Mouse (Mus musculus): Measurements from ENCODE around the gene Dach1. TPM values are rescaled to one million over a fixed set of nuclear protein-coding genes. Genes with fewer than 3 reads are reported as not detected.

Gene Dach1
- polyA plus RNA-seq, 1 experiment from 2014 or later = 13.3 TPM

DNA sequence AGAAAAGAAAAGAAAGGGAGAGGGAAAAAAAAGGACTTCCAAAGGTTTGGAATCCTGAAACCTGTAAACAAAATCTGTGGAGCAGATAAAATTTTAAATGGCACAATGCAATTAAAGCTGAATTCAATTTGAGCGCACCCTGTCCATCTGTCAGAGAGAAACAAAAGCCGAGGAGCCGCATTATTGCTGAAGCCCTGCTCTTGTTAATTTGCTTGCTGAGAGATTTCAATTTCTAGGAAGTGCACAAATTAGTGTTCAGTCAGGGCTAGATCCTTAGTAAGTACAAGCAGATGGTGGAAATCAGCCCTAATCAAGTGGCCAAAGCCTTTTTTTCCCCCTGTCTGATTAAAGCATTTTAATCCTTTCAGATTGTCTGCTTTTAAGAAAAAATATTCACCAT lies 60.8 kb downstream of the Dach1 start:
- WGBS = 63% methylated on average over 3 of the region's 3 CpGs
- Histone ChIP-seq H3K27ac (ENCODE audit: low read depth) (no peak overlapping the region), H3K36me3 (ENCODE audit: insufficient read depth) (no peaks in the 10 kb centered on the region), H3K4me3 (ENCODE audit: low read depth, low read length) (no peak overlapping the region), H3K4me2 (no peak overlapping the region), H3K9me3 (ENCODE audit: low read depth, low read length) (no peaks in the 10 kb centered on the region), H3K4me1 (ENCODE audit: insufficient read depth) (no peaks in the 10 kb centered on the region), H3K27me3 (ENCODE audit: insufficient read depth, low read length) (no peaks in the 10 kb centered on the region), H3K9ac (no peak overlapping the region)
- ATAC-seq (ENCODE audit: insufficient read depth) = no peak
- TF ChIP-seq CTCF (IDR thresholded peaks at IDR 0.05; ENCODE audit: low read depth) = no peak
- no peak for DNase-seq

DNA sequence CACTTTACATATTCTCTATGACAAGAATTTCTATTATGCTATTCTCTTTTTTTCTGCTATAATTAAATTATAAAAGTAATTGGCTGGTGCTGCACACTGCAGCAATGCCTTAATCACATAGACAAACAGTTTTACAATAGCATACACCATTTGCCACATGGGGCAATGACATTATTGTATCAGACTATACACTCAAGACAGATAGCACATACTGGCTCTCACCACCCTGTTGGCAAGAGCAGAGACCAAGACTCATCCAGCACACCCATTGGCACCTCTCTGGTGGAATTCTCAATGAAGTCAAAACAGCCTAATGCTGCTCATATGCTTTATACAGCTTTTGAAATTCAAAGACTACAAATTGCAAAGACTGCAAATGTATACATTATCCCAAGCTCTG lies 63.4 kb downstream of the Dach1 start:
- H3K27ac ChIP-seq (ENCODE audit: low read depth) = no peak overlapping the region
- no peaks in the 10 kb centered on the region for H3K27me3 ChIP-seq (ENCODE audit: insufficient read depth, low read length)
- H3K9me3 ChIP-seq (ENCODE audit: low read depth, low read length) = no peaks in the 10 kb centered on the region
- H3K4me3 ChIP-seq (ENCODE audit: low read depth, low read length) = no peak overlapping the region
- H3K9ac ChIP-seq = no peak overlapping the region
- no peak overlapping the region for H3K4me2 ChIP-seq
- no peaks in the 10 kb centered on the region for H3K4me1 ChIP-seq (ENCODE audit: insufficient read depth)
- H3K36me3 ChIP-seq (ENCODE audit: insufficient read depth) = no peaks in the 10 kb centered on the region
- DNase-seq (no peak), ATAC-seq (ENCODE audit: insufficient read depth) (no peak)
- TF ChIP-seq CTCF (IDR thresholded peaks at IDR 0.05; ENCODE audit: low read depth) = no peak

DNA sequence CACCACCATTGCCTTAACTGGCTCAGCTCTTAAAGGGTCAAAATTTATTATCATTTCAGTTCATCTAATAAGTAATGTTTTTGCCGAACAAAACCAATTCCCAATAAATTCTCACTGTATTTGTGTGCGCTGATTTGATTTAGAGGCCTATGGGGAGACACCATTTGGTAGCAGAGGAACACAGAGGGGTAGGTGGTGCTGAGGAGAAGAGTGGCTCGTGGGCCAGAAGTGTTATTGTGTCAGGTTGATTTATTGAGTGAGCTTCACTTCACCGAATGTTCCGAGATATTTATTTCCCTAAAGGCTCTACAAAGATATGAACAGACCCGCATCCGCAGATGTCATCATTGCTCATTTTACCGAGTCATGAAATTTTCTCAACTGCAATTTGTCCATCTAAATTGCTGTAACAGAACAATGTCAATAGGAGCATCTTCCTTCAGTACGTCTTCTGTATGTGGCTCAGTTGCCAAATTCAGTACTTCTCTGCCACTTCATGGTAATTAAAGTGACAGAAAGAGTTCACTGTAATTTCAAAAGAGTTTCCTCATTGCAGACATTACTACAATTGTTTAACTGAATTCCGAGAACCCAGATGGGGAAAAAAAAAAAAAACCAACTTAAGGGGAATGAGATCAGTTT lies 65.1 kb downstream of the Dach1 start:
- H3K9ac ChIP-seq = no peak overlapping the region
- no peaks in the 10 kb centered on the region for H3K36me3 ChIP-seq (ENCODE audit: insufficient read depth)
- TF ChIP-seq CTCF (IDR thresholded peaks at IDR 0.05; ENCODE audit: low read depth) = no peak
- ATAC-seq (ENCODE audit: insufficient read depth) = no peak
- H3K4me2 ChIP-seq = no peak overlapping the region
- no peaks in the 10 kb centered on the region for H3K27me3 ChIP-seq (ENCODE audit: insufficient read depth, low read length)
- H3K27ac ChIP-seq (ENCODE audit: low read depth) = no peak overlapping the region
- no peaks in the 10 kb centered on the region for H3K4me1 ChIP-seq (ENCODE audit: insufficient read depth)
- no peak overlapping the region for H3K4me3 ChIP-seq (ENCODE audit: low read depth, low read length)
- H3K9me3 ChIP-seq (ENCODE audit: low read depth, low read length) = no peaks in the 10 kb centered on the region
- no peak for DNase-seq
- 47% methylated on average over 10 of the region's 10 CpGs for WGBS

DNA sequence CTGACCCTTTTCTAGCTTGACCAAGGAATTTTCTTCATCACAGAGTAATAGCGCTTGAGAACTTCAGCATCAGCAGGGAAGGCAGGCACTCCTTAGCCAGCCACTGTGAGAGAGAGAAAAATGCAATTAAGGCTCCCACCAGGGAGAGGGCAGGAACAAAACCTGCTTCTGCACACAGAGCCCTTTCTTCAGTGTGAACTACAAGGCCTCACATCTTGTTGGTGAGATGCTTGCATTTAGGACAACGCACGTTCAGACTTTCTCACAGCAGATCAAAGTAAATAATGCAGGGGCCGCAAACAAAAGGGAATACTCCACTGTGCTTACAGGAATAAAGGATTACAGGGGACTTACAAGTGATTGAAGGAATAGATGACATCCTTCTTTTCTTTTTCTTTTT lies 74.3 kb downstream of the Dach1 start:
- Histone ChIP-seq H3K36me3 (ENCODE audit: insufficient read depth) (no peaks in the 10 kb centered on the region), H3K4me3 (ENCODE audit: low read depth, low read length) (no peak overlapping the region), H3K9ac (no peak overlapping the region), H3K4me1 (ENCODE audit: insufficient read depth) (no peaks in the 10 kb centered on the region), H3K4me2 (no peak overlapping the region), H3K27me3 (ENCODE audit: insufficient read depth, low read length) (no peaks in the 10 kb centered on the region), H3K9me3 (ENCODE audit: low read depth, low read length) (no peaks in the 10 kb centered on the region), H3K27ac (ENCODE audit: low read depth) (no peak overlapping the region)
- WGBS = 62% methylated on average over 4 of the region's 4 CpGs
- DNase-seq (no peak), ATAC-seq (ENCODE audit: insufficient read depth) (no peak)
- no peak for TF ChIP-seq CTCF (IDR thresholded peaks at IDR 0.05; ENCODE audit: low read depth)

DNA sequence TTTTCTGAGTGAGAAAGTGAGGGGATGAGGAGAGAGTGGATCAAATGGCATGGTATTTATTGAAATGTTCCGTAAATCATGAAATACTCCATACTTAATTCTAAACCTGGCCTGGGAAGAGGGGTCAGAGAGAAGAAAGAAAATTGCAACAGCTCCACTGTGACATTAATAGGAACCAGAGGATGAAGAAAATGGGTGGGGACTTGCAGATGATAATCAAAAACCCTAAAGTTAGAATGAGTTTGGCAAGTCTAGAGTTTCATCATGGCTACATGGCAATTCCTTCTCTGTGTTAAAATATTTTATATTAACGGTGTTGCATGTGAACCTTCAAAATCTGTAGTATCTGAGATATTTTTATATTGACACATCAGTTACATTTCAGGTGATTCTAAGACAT lies 80.3 kb downstream of the Dach1 start:
- H3K4me2 ChIP-seq = no peak overlapping the region
- no peaks in the 10 kb centered on the region for H3K9me3 ChIP-seq (ENCODE audit: low read depth, low read length)
- no peak for TF ChIP-seq CTCF (IDR thresholded peaks at IDR 0.05; ENCODE audit: low read depth)
- DNase-seq = no peak
- no peaks in the 10 kb centered on the region for H3K36me3 ChIP-seq (ENCODE audit: insufficient read depth)
- no peak overlapping the region for H3K27ac ChIP-seq (ENCODE audit: low read depth)
- no peak overlapping the region for H3K4me3 ChIP-seq (ENCODE audit: low read depth, low read length)
- no peak overlapping the region for H3K9ac ChIP-seq
- ATAC-seq (ENCODE audit: insufficient read depth) = no peak
- 93% methylated on average over 2 of the region's 2 CpGs for WGBS
- no peaks in the 10 kb centered on the region for H3K27me3 ChIP-seq (ENCODE audit: insufficient read depth, low read length)
- no peaks in the 10 kb centered on the region for H3K4me1 ChIP-seq (ENCODE audit: insufficient read depth)

DNA sequence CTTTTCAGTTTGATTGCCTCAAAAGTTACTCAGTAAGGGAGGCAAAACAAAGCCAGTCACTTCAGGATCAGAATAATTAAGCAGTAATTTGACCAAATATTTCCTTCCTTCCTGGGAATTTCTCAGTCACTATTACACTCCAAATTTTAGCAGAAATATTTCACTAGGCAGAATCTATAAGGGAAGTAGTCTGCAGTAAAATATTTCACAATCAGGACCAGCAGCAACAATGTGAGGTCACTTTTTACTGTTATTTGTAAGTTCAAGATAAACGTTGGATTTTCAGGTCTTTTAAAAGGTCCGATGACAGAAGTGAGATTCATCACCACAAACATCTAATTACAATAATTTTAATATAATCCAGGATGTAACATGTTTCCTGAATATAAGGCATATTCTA lies 82.2 kb downstream of the Dach1 start:
- no peak overlapping the region for H3K27ac ChIP-seq (ENCODE audit: low read depth)
- H3K4me2 ChIP-seq = no peak overlapping the region
- no peak overlapping the region for H3K4me3 ChIP-seq (ENCODE audit: low read depth, low read length)
- H3K27me3 ChIP-seq (ENCODE audit: insufficient read depth, low read length) = no peaks in the 10 kb centered on the region
- no peaks in the 10 kb centered on the region for H3K36me3 ChIP-seq (ENCODE audit: insufficient read depth)
- H3K9me3 ChIP-seq (ENCODE audit: low read depth, low read length) = no peaks in the 10 kb centered on the region
- DNase-seq (no peak), ATAC-seq (ENCODE audit: insufficient read depth) (no peak)
- H3K4me1 ChIP-seq (ENCODE audit: insufficient read depth) = no peaks in the 10 kb centered on the region
- WGBS = 57% methylated on average over 2 of the region's 2 CpGs
- no peak for TF ChIP-seq CTCF (IDR thresholded peaks at IDR 0.05; ENCODE audit: low read depth)
- no peak overlapping the region for H3K9ac ChIP-seq

DNA sequence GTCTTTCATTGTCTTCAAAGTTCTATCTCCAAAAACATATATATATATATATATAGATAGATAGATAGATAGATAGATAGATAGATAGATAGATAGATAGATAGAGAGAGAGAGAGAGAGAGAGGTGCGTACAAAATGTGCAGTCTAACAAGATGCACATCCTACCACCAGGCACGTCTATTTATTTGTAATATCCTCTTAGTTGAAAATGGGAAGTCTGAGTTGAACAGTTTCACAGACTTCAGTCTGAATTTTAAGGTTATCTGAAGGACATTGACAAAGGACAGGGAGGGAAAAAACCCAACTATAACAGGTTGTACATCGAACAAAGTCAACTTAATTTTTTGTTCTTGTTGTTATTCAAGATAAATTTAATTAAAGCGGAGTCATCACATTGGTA lies 82.8 kb downstream of the Dach1 start:
- WGBS = 84% methylated on average over 4 of the region's 4 CpGs
- H3K36me3 ChIP-seq (ENCODE audit: insufficient read depth) = no peaks in the 10 kb centered on the region
- H3K9me3 ChIP-seq (ENCODE audit: low read depth, low read length) = no peaks in the 10 kb centered on the region
- TF ChIP-seq CTCF (IDR thresholded peaks at IDR 0.05; ENCODE audit: low read depth) = no peak
- no peak for DNase-seq
- H3K4me1 ChIP-seq (ENCODE audit: insufficient read depth) = no peaks in the 10 kb centered on the region
- no peak overlapping the region for H3K4me2 ChIP-seq
- H3K27ac ChIP-seq (ENCODE audit: low read depth) = no peak overlapping the region
- ATAC-seq (ENCODE audit: insufficient read depth) = no peak
- no peaks in the 10 kb centered on the region for H3K27me3 ChIP-seq (ENCODE audit: insufficient read depth, low read length)
- no peak overlapping the region for H3K4me3 ChIP-seq (ENCODE audit: low read depth, low read length)
- H3K9ac ChIP-seq = no peak overlapping the region

DNA sequence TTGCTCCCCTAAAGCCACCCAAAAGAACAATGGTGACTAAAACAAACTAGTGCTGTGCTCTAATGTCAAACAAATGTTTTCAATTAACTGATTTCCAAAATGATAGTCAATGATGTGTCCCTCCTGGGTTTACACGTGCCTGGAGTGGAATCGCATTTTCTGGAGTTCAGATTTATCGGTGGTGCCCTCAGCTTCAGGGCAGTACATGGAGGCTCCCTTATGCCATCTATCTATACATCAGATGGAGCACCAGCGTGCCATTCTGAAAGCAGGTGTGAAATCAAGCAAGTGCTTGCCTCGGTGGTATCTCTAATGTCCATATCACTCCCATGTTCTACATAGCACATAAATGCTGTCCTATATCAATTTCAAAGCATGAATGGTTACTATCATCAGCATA lies 84.4 kb downstream of the Dach1 start:
- no peaks in the 10 kb centered on the region for H3K27me3 ChIP-seq (ENCODE audit: insufficient read depth, low read length)
- no peaks in the 10 kb centered on the region for H3K36me3 ChIP-seq (ENCODE audit: insufficient read depth)
- ATAC-seq (ENCODE audit: insufficient read depth) (no peak), DNase-seq (no peak)
- no peak overlapping the region for H3K4me2 ChIP-seq
- H3K9me3 ChIP-seq (ENCODE audit: low read depth, low read length) = no peaks in the 10 kb centered on the region
- no peak overlapping the region for H3K27ac ChIP-seq (ENCODE audit: low read depth)
- WGBS = 73% methylated on average over 5 of the region's 5 CpGs
- H3K4me3 ChIP-seq (ENCODE audit: low read depth, low read length) = no peak overlapping the region
- TF ChIP-seq CTCF (IDR thresholded peaks at IDR 0.05; ENCODE audit: low read depth) = no peak
- no peak overlapping the region for H3K9ac ChIP-seq
- H3K4me1 ChIP-seq (ENCODE audit: insufficient read depth) = no peaks in the 10 kb centered on the region

All from lung, embryonic 14.5 days (tissue).